Mouse (Mus musculus) MEL (cell line): ENCODE measurements around the gene Axdnd1. TPM values are rescaled to one million over a fixed set of nuclear protein-coding genes. Genes with fewer than 3 reads are reported as not detected.
A peak's percentile ranks its signal among the peaks of the same experiment; 100 is the strongest.

ENCODE experiments used
- DNase-seq: peaks from one replicate; pipeline ENCODE4 v3.0.0; 2011; ENCODE audit warnings: low read depth, low spot score
- H3K27ac ChIP-seq: 2 replicates; pipeline ENCODE4 v1.5.1; 2012; ENCODE audit warnings: low read depth, mild to moderate bottlenecking, control low read depth, low read length, moderate library complexity; ENCODE audit not compliant: control insufficient read depth
- H3K27me3 ChIP-seq, 2 experiments: fragments of 150-350 bp in 1 of 2; sonication (generic) in 1 of 2; 2 replicates each; pipeline ENCODE4 v1.6.1; 2012; ENCODE audit warnings: low read length in 2 of 2, mild to moderate bottlenecking in 2 of 2, improper control_type of control experiment in 1 of 2, moderate library complexity in 1 of 2; ENCODE audit not compliant: insufficient read depth in 2 of 2, control insufficient read depth in 1 of 2
- H3K36me3 ChIP-seq, 2 experiments: 2 replicates each; pipeline ENCODE4 v1.6.1; 2012 to 2014; ENCODE audit warnings: low read length in 2 of 2, improper control_type of control experiment in 1 of 2, inconsistent platforms in 1 of 2, mild to moderate bottlenecking in 1 of 2; ENCODE audit not compliant: insufficient read depth in 2 of 2, control insufficient read depth in 1 of 2
- H3K4me1 ChIP-seq, 2 experiments: fragments of 150-350 bp in 1 of 2; sonication (generic) in 1 of 2; 2 replicates each; pipeline ENCODE4 v1.6.1; 2012; ENCODE audit warnings: low read length in 2 of 2, improper control_type of control experiment in 1 of 2, mild to moderate bottlenecking in 1 of 2; ENCODE audit not compliant: insufficient read depth in 2 of 2, control insufficient read depth in 1 of 2
- H3K4me3 ChIP-seq, 2 experiments: fragments of 150-350 bp in 1 of 2; sonication (generic) in 1 of 2; 2 replicates each; pipeline ENCODE4 v1.5.1; 2012; ENCODE audit warnings: low read depth in 2 of 2, low read length in 2 of 2, mild to moderate bottlenecking in 2 of 2, moderate library complexity in 2 of 2, control low read depth in 1 of 2, improper control_type of control experiment in 1 of 2; ENCODE audit not compliant: control insufficient read depth in 1 of 2, insufficient read depth in 1 of 2
- H3K79me2 ChIP-seq: 2 replicates; pipeline ENCODE4 v1.6.1; 2012; ENCODE audit warnings: mild to moderate bottlenecking, low read length, moderate library complexity; ENCODE audit not compliant: control insufficient read depth, poor library complexity, insufficient read depth
- H3K9ac ChIP-seq: 2 replicates; pipeline ENCODE4 v1.6.1; 2012; ENCODE audit warnings: low read depth, mild to moderate bottlenecking, control low read depth, low read length, moderate library complexity; ENCODE audit not compliant: control insufficient read depth, poor library complexity, severe bottlenecking
- H3K9me3 ChIP-seq: fragments of 150-350 bp; sonication (generic); replicated peaks from 2 replicates; pipeline ENCODE4 v1.6.1; 2012; ENCODE audit warnings: mild to moderate bottlenecking, low read length, improper control_type of control experiment, moderate library complexity; ENCODE audit not compliant: insufficient read depth
- CHD2 ChIP-seq: IDR thresholded peaks from 2 replicates; pipeline ENCODE4 v1.6.1; 2011; ENCODE audit warnings: low read length, improper control_type of control experiment
- CTCF ChIP-seq, 3 experiments: IDR thresholded peaks in 2 of 3; conservative IDR thresholded peaks in 1 of 3; 2 replicates each; pipeline ENCODE4 v1.5.1; 2011 to 2012; ENCODE audit warnings: low read length in 3 of 3, low read depth in 2 of 3, mild to moderate bottlenecking in 2 of 3, improper control_type of control experiment in 1 of 3, inconsistent platforms in 1 of 3, mixed read lengths in 1 of 3, moderate library complexity in 1 of 3; ENCODE audit not compliant: control insufficient read depth in 1 of 3, insufficient read depth in 1 of 3, poor library complexity in 1 of 3, severe bottlenecking in 1 of 3
- E2F4 ChIP-seq: IDR thresholded peaks from 2 replicates; pipeline ENCODE4 v1.6.1; 2011; ENCODE audit warnings: low read depth, low read length, improper control_type of control experiment, borderline replicate concordance
- ELF1 ChIP-seq: IDR thresholded peaks from 2 replicates; pipeline ENCODE4 v1.6.1; 2014; ENCODE audit warnings: low read depth, mild to moderate bottlenecking, inconsistent platforms, low read length, improper control_type of control experiment, moderate library complexity
- EP300 ChIP-seq, 2 experiments: IDR thresholded peaks; 2 replicates each; pipeline ENCODE4 v1.6.1; 2011; ENCODE audit warnings: improper control_type of control experiment in 2 of 2, low read length in 2 of 2, low read depth in 1 of 2, mild to moderate bottlenecking in 1 of 2
- HCFC1 ChIP-seq: IDR thresholded peaks from 2 replicates; pipeline ENCODE4 v1.6.1; 2012; ENCODE audit warnings: low read depth, mild to moderate bottlenecking, inconsistent platforms, low read length, improper control_type of control experiment, moderate library complexity
- KAT2A ChIP-seq: conservative IDR thresholded peaks from 2 replicates; pipeline ENCODE4 v1.6.1; 2012; ENCODE audit warnings: low read depth, low read length, improper control_type of control experiment, inconsistent platforms
- MAFK ChIP-seq: IDR thresholded peaks from 2 replicates; pipeline ENCODE4 v1.6.1; 2011; ENCODE audit warnings: low read depth, mild to moderate bottlenecking, low read length, improper control_type of control experiment, borderline replicate concordance
- MAX ChIP-seq: IDR thresholded peaks from 2 replicates; pipeline ENCODE4 v1.6.1; 2011; ENCODE audit warnings: low read length, improper control_type of control experiment
- MEF2A ChIP-seq: IDR thresholded peaks from 2 replicates; pipeline ENCODE4 v1.6.1; 2014; ENCODE audit warnings: low read depth, mild to moderate bottlenecking, inconsistent platforms, low read length, improper control_type of control experiment; ENCODE audit not compliant: poor library complexity, insufficient replicate concordance, severe bottlenecking; ENCODE audit errors: extremely low read depth
- MYB ChIP-seq: IDR thresholded peaks from 2 replicates; pipeline ENCODE4 v1.6.1; 2011; ENCODE audit warnings: mild to moderate bottlenecking, low read depth, low read length, improper control_type of control experiment
- MYC ChIP-seq: IDR thresholded peaks from 2 replicates; pipeline ENCODE4 v1.6.1; 2011; ENCODE audit warnings: low read depth, mild to moderate bottlenecking, low read length, improper control_type of control experiment, moderate library complexity
- NRF1 ChIP-seq: IDR thresholded peaks from 2 replicates; pipeline ENCODE4 v1.6.1; 2014; ENCODE audit warnings: low read depth, mild to moderate bottlenecking, inconsistent platforms, low read length, improper control_type of control experiment, moderate library complexity; ENCODE audit not compliant: poor library complexity, insufficient read depth, severe bottlenecking
- POLR2A ChIP-seq, 2 experiments: IDR thresholded peaks; 2 replicates each; pipeline ENCODE4 v1.6.1; 2011 to 2012; ENCODE audit warnings: low read length in 2 of 2, mild to moderate bottlenecking in 2 of 2, control low read depth in 1 of 2, improper control_type of control experiment in 1 of 2, low read depth in 1 of 2, moderate library complexity in 1 of 2; ENCODE audit not compliant: control insufficient read depth in 1 of 2, insufficient read depth in 1 of 2, poor library complexity in 1 of 2
- POLR2AphosphoS5 ChIP-seq: IDR thresholded peaks from 2 replicates; pipeline ENCODE4 v1.6.1; 2012; ENCODE audit warnings: low read depth, borderline replicate concordance, mild to moderate bottlenecking, inconsistent platforms, low read length, moderate library complexity, mixed read lengths
- RCOR1 ChIP-seq: IDR thresholded peaks from 2 replicates; pipeline ENCODE4 v1.6.1; 2012; ENCODE audit warnings: low read depth, mild to moderate bottlenecking, inconsistent platforms, low read length, improper control_type of control experiment
- SIN3A ChIP-seq: IDR thresholded peaks from 2 replicates; pipeline ENCODE4 v1.6.1; 2012; ENCODE audit warnings: low read length, improper control_type of control experiment, inconsistent platforms
- SMC3 ChIP-seq: IDR thresholded peaks from 2 replicates; pipeline ENCODE4 v1.6.1; 2011; ENCODE audit warnings: low read depth, low read length, improper control_type of control experiment
- TCF12 ChIP-seq: IDR thresholded peaks from 2 replicates; pipeline ENCODE4 v1.6.1; 2014; ENCODE audit warnings: low read depth, mild to moderate bottlenecking, inconsistent platforms, low read length, improper control_type of control experiment, moderate library complexity
- USF1 ChIP-seq: IDR thresholded peaks from 2 replicates; pipeline ENCODE4 v1.6.1; 2014; ENCODE audit warnings: low read depth, mild to moderate bottlenecking, inconsistent platforms, low read length, improper control_type of control experiment, moderate library complexity
- ZC3H11A ChIP-seq: IDR thresholded peaks from 2 replicates; pipeline ENCODE4 v1.6.1; 2012; ENCODE audit warnings: low read depth, mild to moderate bottlenecking, inconsistent platforms, low read length, improper control_type of control experiment
- ZKSCAN1 ChIP-seq: IDR thresholded peaks from 2 replicates; pipeline ENCODE4 v1.6.1; 2012; ENCODE audit warnings: low read depth, mild to moderate bottlenecking, inconsistent platforms, low read length, improper control_type of control experiment, moderate library complexity
- ZMIZ1 ChIP-seq: IDR thresholded peaks from 2 replicates; pipeline ENCODE4 v1.6.1; 2012; ENCODE audit warnings: low read depth, mild to moderate bottlenecking, inconsistent platforms, low read length, improper control_type of control experiment, moderate library complexity
- ZNF384 ChIP-seq: IDR thresholded peaks from 2 replicates; pipeline ENCODE4 v1.6.1; 2012; ENCODE audit warnings: low read depth, mild to moderate bottlenecking, inconsistent platforms, low read length, improper control_type of control experiment
- polyA plus RNA-seq, 2 experiments: library from polyadenylated mRNA; stranded (reverse) in 1 of 2; unstranded in 1 of 2; fragments of >175 nt in 1 of 2; fragments of >200 nt in 1 of 2; gene quantifications; 2 replicates each; pipeline versions ENCODE4 v1.2.1 to v1.2.4; 2012; ENCODE audit warnings: low replicate concordance in 2 of 2, low read depth in 1 of 2; ENCODE audit not compliant: insufficient read length in 2 of 2, insufficient read depth in 1 of 2, missing spikeins in 1 of 2
- total RNA-seq: library from RNA; depleted of rRNA; stranded (reverse); fragments of 300-350 nt; gene quantifications from 2 replicates; pipeline ENCODE4 v1.2.3, GENCODE M21; 2012

Gene Axdnd1
- total and polyA plus RNA-seq, 3 experiments: 0.08 to 0.29 TPM; not detected in 1

- TF ChIP-seq MYB (0 out of 2 replicates have a peak, but pooled peaks have one; percentile 37), ELF1 (0 out of 2 replicates have a peak, but pooled peaks have one; percentile 36), HCFC1 (no peak), ZMIZ1 (no peak), POLR2AphosphoS5 (no peak), USF1 (no peak), MAFK (no peak), CTCF (IDR thresholded peaks at IDR 0.05 in 2 of 3, conservative IDR thresholded peaks at IDR 0.05 in 1 of 3; ENCODE audit: control insufficient read depth in 1 of 3, insufficient read depth in 1 of 3, low read depth in 2 of 3, low read length in 3 of 3, poor library complexity in 1 of 3, severe bottlenecking in 1 of 3) (no peak), MAX (0 out of 2 replicates have a peak, but pooled peaks have one; percentile 24), POLR2A (IDR thresholded peaks at IDR 0.05; ENCODE audit: control insufficient read depth in 1 of 2, insufficient read depth in 1 of 2, low read depth in 1 of 2, low read length in 2 of 2, poor library complexity in 1 of 2) (no peak), MYC (0 out of 2 replicates have a peak, but pooled peaks have one; percentile 27), ZNF384 (no peak)
Observed at GRCm38 (mm10) chr1:156408004-156408403, 13.0 kb downstream of the Axdnd1 start (continued).

DNA sequence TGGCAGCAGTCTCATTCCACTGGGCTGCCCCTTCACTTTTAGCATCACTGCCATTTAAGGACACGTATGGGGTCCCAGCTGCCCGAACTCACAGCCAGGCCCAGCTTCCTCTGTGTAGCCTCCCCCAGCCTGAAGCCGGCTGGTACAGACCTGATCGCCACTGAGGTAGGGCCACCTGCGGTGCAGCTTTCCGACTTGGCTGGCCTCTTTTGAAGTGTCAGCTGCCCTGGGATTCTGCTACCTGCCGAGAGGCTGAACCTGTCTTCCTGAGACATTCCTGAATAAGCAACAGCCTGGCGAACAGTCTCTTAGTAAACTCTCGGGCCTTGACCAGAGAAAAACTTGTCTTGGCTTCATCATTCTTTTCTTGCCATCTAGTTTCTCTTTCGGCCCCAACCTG lies 17.7 kb downstream of the Axdnd1 start:
- Histone ChIP-seq H3K36me3 (peaks cover 0 to 12% of the 10 kb centered on the region in 2 experiments; a peak in 2 of 4 replicates), H3K27ac (no peak overlapping the region), H3K9me3 (no peaks in the 10 kb centered on the region), H3K27me3 (no peaks in the 10 kb centered on the region), H3K4me1 (peaks cover 8 to 9% of the 10 kb centered on the region in 2 experiments), H3K79me2 (no peaks in the 10 kb centered on the region), H3K9ac (no peak overlapping the region), H3K4me3 (no peak overlapping the region)
- TF ChIP-seq ZKSCAN1: no peak
- no peak for TF ChIP-seq MEF2A
- TF ChIP-seq MYB: no peak
- no peak for TF ChIP-seq MYC
- TF ChIP-seq EP300 (IDR thresholded peaks at IDR 0.05; ENCODE audit: low read depth in 1 of 2, low read length in 2 of 2): no peak
- TF ChIP-seq RCOR1: no peak
- TF ChIP-seq USF1: no peak
- TF ChIP-seq POLR2AphosphoS5: no peak
- no peak for TF ChIP-seq MAX
- no peak for TF ChIP-seq HCFC1
- TF ChIP-seq ZC3H11A: no peak
- no peak for TF ChIP-seq ZMIZ1
- TF ChIP-seq CHD2: no peak
- no peak for TF ChIP-seq KAT2A
- TF ChIP-seq SIN3A: no peak
- no peak for TF ChIP-seq E2F4
- TF ChIP-seq MAFK: no peak
- no peak for TF ChIP-seq NRF1
- TF ChIP-seq TCF12: no peak
- TF ChIP-seq SMC3: no peak
- DNase-seq: no peak
